Mouse (Mus musculus): Measurements from ENCODE around the gene Coro2b.
"Not testable (repeated sequence)": the region's sequence is repeated elsewhere in the genome, so short reads cannot be mapped to it uniquely, and the experiment has no call there.

Coro2b gene

GRCm38 (mm10) chr9:62469696-62470095 is 67.1 kb downstream of the Coro2b start:
- DNase-seq, result peak; percentile 84

- DNase-seq, result peak; percentile 82
Measured at GRCm38 (mm10) chr9:62469143-62469542, 67.7 kb downstream of the Coro2b start.

GRCm38 (mm10) chr9:62467413-62467784 is 69.4 kb downstream of the Coro2b start:
- DNase-seq, result no peak

- DNase-seq, result peak; percentile 88
Measured at GRCm38 (mm10) chr9:62466742-62467412, 70.0 kb downstream of the Coro2b start.

- peak; percentile 94 for DNase-seq
Measured at GRCm38 (mm10) chr9:62466053-62466452, 70.8 kb downstream of the Coro2b start.

GRCm38 (mm10) chr9:62464727-62465126 is 72.1 kb downstream of the Coro2b start:
- DNase-seq, result peak; percentile 88

GRCm38 (mm10) chr9:62461766-62462165 is 75.1 kb downstream of the Coro2b start:
- DNase-seq, result peak; percentile 76

- DNase-seq, result no peak
Measured at GRCm38 (mm10) chr9:62461095-62461494, 75.7 kb downstream of the Coro2b start.

- no peak for DNase-seq
Measured at GRCm38 (mm10) chr9:62460086-62460485, 76.8 kb downstream of the Coro2b start.

- no peak for DNase-seq
Measured at GRCm38 (mm10) chr9:62458457-62458856, 78.4 kb downstream of the Coro2b start.

- DNase-seq, result peak; percentile 96
Measured at GRCm38 (mm10) chr9:62456015-62456414, 80.8 kb downstream of the Coro2b start.

GRCm38 (mm10) chr9:62455210-62455969 is 81.5 kb downstream of the Coro2b start:
- DNase-seq, result peak; percentile 96

- peak; percentile 93 for DNase-seq
Measured at GRCm38 (mm10) chr9:62452373-62452993, 84.4 kb downstream of the Coro2b start.

- no peak for DNase-seq
Measured at GRCm38 (mm10) chr9:62451585-62452372, 85.1 kb downstream of the Coro2b start.

- no peak for DNase-seq
Measured at GRCm38 (mm10) chr9:62450862-62451261, 86.0 kb downstream of the Coro2b start.

- no peak for DNase-seq
Measured at GRCm38 (mm10) chr9:62450355-62450754, 86.5 kb downstream of the Coro2b start.

GRCm38 (mm10) chr9:62447337-62447736 is 89.5 kb downstream of the Coro2b start:
- not testable (repeated sequence) for DNase-seq

- peak; percentile 97 for DNase-seq
Measured at GRCm38 (mm10) chr9:62438755-62439101, 98.1 kb downstream of the Coro2b start.

- DNase-seq, result peak; percentile 89
Measured at GRCm38 (mm10) chr9:62438085-62438754, 98.6 kb downstream of the Coro2b start.

GRCm38 (mm10) chr9:62437446-62437845 is 99.4 kb downstream of the Coro2b start:
- DNase-seq, result peak; percentile 82

GRCm38 (mm10) chr9:62435613-62436318 is 101.1 kb downstream of the Coro2b start:
- DNase-seq, result peak; percentile 100
